Mouse (Mus musculus): ENCODE data around the gene Mgat3. TPM values are rescaled to one million over a fixed set of nuclear protein-coding genes. Genes with fewer than 3 reads are reported as not detected.
A peak's percentile ranks its signal among the peaks of the same experiment; 100 is the strongest.

The Mgat3 gene
- 21.5 and 23.9 TPM in 2 replicates for polyA plus RNA-seq (2012; rRNA removed)

- H3K4me1 ChIP-seq (ENCODE audit: control insufficient read depth, insufficient read depth, low read length), result no peaks in the 10 kb centered on the region
- 6% methylated on average over 59 of the region's 85 CpGs for WGBS
- H3K4me3 ChIP-seq (replicated peaks; ENCODE audit: extremely low read depth, low read depth, low read length), result peak within 1 kb of the TSS; percentile 46
- TF ChIP-seq POLR2A (IDR thresholded peaks at IDR 0.05; ENCODE audit: borderline replicate concordance, extremely low read depth, low read depth, low read length) (no peak), CTCF (IDR thresholded peaks at IDR 0.05; ENCODE audit: insufficient read depth, low read length) (no peak)
- DNase-seq, result no peak
Observed at GRCm38 (mm10) chr15:80173001-80173771, at the start of gene Mgat3. Mgat3 (plus strand) TSS chr15:80173721.

GRCm38 (mm10) chr15:80124651-80125050 lies 48.9 kb upstream of the Mgat3 start:
- TF ChIP-seq POLR2A (IDR thresholded peaks at IDR 0.05; ENCODE audit: borderline replicate concordance, extremely low read depth, low read depth, low read length), result no peak
- no peak for TF ChIP-seq CTCF (IDR thresholded peaks at IDR 0.05; ENCODE audit: insufficient read depth, low read length)
- no peak for DNase-seq
- WGBS, result 70% methylated on average over 4 of the region's 4 CpGs
- no peak overlapping the region for H3K4me3 ChIP-seq (replicated peaks; ENCODE audit: extremely low read depth, low read depth, low read length)
- no peaks in the 10 kb centered on the region for H3K4me1 ChIP-seq (ENCODE audit: control insufficient read depth, insufficient read depth, low read length)

DNA sequence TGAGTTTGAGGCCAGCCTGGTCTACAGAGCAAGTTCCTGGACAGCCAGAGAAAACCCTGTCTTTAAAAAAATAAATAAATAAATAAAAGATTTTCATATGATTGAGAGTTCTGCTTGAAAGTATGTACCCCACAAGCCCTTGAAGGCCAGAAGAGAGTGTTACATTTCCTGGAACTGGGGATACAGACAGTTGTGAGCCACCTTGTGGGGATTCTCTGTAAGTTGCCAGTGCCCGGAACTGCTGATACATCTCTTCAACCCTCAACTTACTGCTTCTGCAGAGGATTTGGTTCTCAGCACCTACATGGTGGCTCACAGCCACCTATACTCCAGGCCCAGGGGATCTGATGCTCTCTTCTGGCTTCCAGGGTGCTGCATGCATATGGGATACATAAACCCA lies 46.3 kb upstream of the Mgat3 start:
- no peak overlapping the region for H3K4me3 ChIP-seq (replicated peaks; ENCODE audit: extremely low read depth, low read depth, low read length)
- WGBS, result 67% methylated on average over 1 of the region's 1 CpGs
- DNase-seq, result no peak
- H3K4me1 ChIP-seq (ENCODE audit: control insufficient read depth, insufficient read depth, low read length), result no peaks in the 10 kb centered on the region
- TF ChIP-seq CTCF (IDR thresholded peaks at IDR 0.05; ENCODE audit: insufficient read depth, low read length) (no peak), POLR2A (IDR thresholded peaks at IDR 0.05; ENCODE audit: borderline replicate concordance, extremely low read depth, low read depth, low read length) (no peak)

DNA sequence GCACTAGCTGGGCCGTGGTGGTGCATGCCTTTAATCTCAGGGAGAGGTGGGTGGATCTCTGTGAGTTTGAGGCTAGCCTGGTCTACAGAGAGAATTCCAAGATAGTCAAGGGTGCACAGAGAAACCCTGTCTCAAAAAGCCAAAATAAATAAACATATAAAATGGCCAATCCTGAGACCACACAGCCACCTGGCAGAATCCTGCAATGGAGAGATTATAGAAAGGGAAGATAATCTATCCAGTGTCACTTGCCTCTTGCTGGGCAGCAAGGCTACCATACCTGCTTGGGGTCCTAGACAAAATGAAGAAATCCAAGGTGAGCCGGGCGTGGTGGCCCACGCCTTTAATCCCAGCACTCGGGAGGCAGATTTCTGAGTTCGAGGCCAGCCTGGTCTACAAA lies 43.5 kb upstream of the Mgat3 start:
- 89% methylated on average over 6 of the region's 6 CpGs for WGBS
- Histone ChIP-seq H3K4me1 (ENCODE audit: control insufficient read depth, insufficient read depth, low read length) (no peaks in the 10 kb centered on the region; the same call in 1 of the 2 replicates), H3K4me3 (replicated peaks; ENCODE audit: extremely low read depth, low read depth, low read length) (no peak overlapping the region)
- DNase-seq, result no peak
- TF ChIP-seq POLR2A (IDR thresholded peaks at IDR 0.05; ENCODE audit: borderline replicate concordance, extremely low read depth, low read depth, low read length), result no peak
- no peak for TF ChIP-seq CTCF (IDR thresholded peaks at IDR 0.05; ENCODE audit: insufficient read depth, low read length)

DNA sequence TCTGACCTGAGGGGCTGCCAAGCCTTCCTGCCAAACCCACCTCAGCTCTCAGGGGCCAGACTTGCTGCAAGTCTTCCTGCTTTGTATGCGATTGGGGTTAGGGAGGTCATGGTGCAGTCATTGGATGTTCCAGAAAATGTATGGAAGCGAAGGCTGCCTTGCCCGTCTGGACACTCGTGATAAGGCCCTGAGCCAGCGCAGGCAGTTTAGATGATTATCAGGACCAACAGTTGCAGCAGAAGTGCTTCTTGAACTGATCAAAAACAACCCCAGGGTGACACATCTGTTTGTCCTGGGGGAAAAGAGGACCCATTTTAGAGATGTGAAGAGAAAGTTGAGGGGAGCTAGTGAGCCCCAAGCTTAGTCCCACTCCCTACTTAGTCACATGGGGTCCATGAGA lies 42.8 kb upstream of the Mgat3 start:
- no peak for DNase-seq
- TF ChIP-seq POLR2A (IDR thresholded peaks at IDR 0.05; ENCODE audit: borderline replicate concordance, extremely low read depth, low read depth, low read length) (no peak), CTCF (IDR thresholded peaks at IDR 0.05; ENCODE audit: insufficient read depth, low read length) (no peak)
- Histone ChIP-seq H3K4me1 (ENCODE audit: control insufficient read depth, insufficient read depth, low read length) (no peaks in the 10 kb centered on the region; the same call in 1 of the 2 replicates), H3K4me3 (replicated peaks; ENCODE audit: extremely low read depth, low read depth, low read length) (no peak overlapping the region)
- 61% methylated on average over 5 of the region's 5 CpGs for WGBS

GRCm38 (mm10) chr15:80131421-80131820 lies 42.1 kb upstream of the Mgat3 start:
- no peak for DNase-seq
- Histone ChIP-seq H3K4me1 (ENCODE audit: control insufficient read depth, insufficient read depth, low read length) (no peaks in the 10 kb centered on the region; the same call in 1 of the 2 replicates), H3K4me3 (replicated peaks; ENCODE audit: extremely low read depth, low read depth, low read length) (no peak overlapping the region)
- 78% methylated on average over 6 of the region's 6 CpGs for WGBS
- TF ChIP-seq POLR2A (IDR thresholded peaks at IDR 0.05; ENCODE audit: borderline replicate concordance, extremely low read depth, low read depth, low read length) (no peak), CTCF (IDR thresholded peaks at IDR 0.05; ENCODE audit: insufficient read depth, low read length) (no peak)

DNA sequence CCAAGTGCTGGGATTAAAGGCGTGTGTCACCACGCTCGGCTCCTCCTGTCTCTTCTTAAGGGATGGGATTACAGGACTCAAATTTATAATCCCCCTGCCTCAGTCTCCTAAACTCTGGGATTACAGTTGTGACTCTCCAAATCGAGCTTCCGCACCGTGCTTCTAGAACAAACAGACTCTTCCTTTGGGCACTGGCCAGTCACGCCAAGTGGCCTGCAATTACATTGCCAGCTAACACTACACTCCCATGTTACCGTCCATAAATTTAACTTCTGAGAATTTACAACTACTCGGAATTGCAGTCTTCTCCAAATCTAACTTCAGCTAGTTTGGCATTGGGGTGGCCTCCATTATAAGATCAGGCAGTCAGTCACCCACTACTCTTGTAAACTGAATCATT lies 41.1 kb upstream of the Mgat3 start:
- no peak for DNase-seq
- H3K4me1 ChIP-seq (ENCODE audit: control insufficient read depth, insufficient read depth, low read length), result no peaks in the 10 kb centered on the region; the same call in 1 of the 2 replicates
- 61% methylated on average over 9 of the region's 9 CpGs for WGBS
- TF ChIP-seq CTCF (IDR thresholded peaks at IDR 0.05; ENCODE audit: insufficient read depth, low read length) (no peak), POLR2A (IDR thresholded peaks at IDR 0.05; ENCODE audit: borderline replicate concordance, extremely low read depth, low read depth, low read length) (no peak)
- no peak overlapping the region for H3K4me3 ChIP-seq (replicated peaks; ENCODE audit: extremely low read depth, low read depth, low read length)

DNA sequence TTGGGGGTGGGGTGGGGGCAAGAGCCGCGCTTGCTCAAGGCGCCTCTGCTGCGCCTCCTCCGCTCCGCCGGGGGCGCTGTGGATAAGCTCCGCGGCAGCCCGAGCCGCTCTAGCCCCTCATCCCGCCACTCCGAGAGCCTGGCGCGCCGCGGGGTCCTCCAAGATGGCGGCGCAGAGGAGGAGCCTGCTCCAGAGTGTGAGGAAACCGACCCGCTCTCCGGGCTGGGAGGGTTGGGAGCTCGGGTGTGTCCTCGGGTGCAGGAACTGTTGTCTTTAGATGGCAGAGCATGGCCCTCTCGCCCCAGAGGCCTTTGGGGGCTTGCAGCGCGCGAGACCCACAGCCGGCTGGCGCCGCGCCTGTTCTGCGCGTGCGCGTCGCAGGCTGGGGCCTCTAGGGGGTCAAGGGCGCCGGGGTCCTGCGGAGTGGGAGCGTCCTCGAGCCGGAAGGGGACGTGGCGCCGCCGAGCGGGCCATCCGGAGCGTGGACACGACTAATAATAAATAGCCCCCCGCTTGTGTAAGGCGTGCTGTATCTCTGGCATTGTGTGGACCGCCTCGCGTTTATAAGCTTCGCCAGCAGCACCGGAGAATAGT lies 40.4 kb upstream of the Mgat3 start, which contains the start of gene Tab1:
Gene Tab1, plus strand, starts transcription at position 135 of the 594 bp plus-strand sequence.
- Histone ChIP-seq H3K4me3 (replicated peaks; ENCODE audit: extremely low read depth, low read depth, low read length) (peak within 1 kb of the TSS; percentile 89), H3K4me1 (ENCODE audit: control insufficient read depth, insufficient read depth, low read length) (no peaks in the 10 kb centered on the region; the same call in 1 of the 2 replicates)
- TF ChIP-seq CTCF (IDR thresholded peaks at IDR 0.05; ENCODE audit: insufficient read depth, low read length), result peak; percentile 39; the same call in 1 of the 2 replicates
- TF ChIP-seq POLR2A (IDR thresholded peaks at IDR 0.05; ENCODE audit: borderline replicate concordance, extremely low read depth, low read depth, low read length), result peak; percentile 61; the same call in 1 of the 2 replicates
- peak; percentile 92 for DNase-seq
- WGBS, result 1% methylated on average over 59 of the region's 59 CpGs

GRCm38 (mm10) chr15:80133682-80134449 lies 39.7 kb upstream of the Mgat3 start:
- WGBS, result 4% methylated on average over 14 of the region's 14 CpGs
- H3K4me3 ChIP-seq (replicated peaks; ENCODE audit: extremely low read depth, low read depth, low read length), result peak overlapping the region; percentile 89
- no peak for DNase-seq
- H3K4me1 ChIP-seq (ENCODE audit: control insufficient read depth, insufficient read depth, low read length), result no peaks in the 10 kb centered on the region; the same call in 1 of the 2 replicates
- TF ChIP-seq CTCF (IDR thresholded peaks at IDR 0.05; ENCODE audit: insufficient read depth, low read length) (no peak), POLR2A (IDR thresholded peaks at IDR 0.05; ENCODE audit: borderline replicate concordance, extremely low read depth, low read depth, low read length) (no peak)
